Mouse (Mus musculus): ENCODE results near the gene Pacsin1. TPM values are rescaled to one million over a fixed set of nuclear protein-coding genes. Genes with fewer than 3 reads are reported as not detected.
A peak's percentile ranks its signal among the peaks of the same experiment; 100 is the strongest.

Gene Pacsin1
- polyA plus RNA-seq, 2 experiments, result 2.4 to 4.5 TPM

- no peak for TF ChIP-seq POLR2A (IDR thresholded peaks at IDR 0.05; ENCODE audit: borderline replicate concordance, extremely low read depth, insufficient read depth, insufficient read length)
- ATAC-seq (ENCODE audit: low FRiP score, low read depth) (no peak), DNase-seq (ENCODE audit: low spot score) (no peak)
- 41% methylated on average over 10 of the region's 10 CpGs for WGBS
- Histone ChIP-seq H3K4me2 (replicated peaks; ENCODE audit: low read depth, low read length, severe bottlenecking) (no peak overlapping the region), H3K4me1 (ENCODE audit: control insufficient read depth, insufficient read depth, low read length) (peaks cover 14% of the 10 kb centered on the region), H3K36me3 (ENCODE audit: control insufficient read depth, insufficient read depth, low read length) (no peaks in the 10 kb centered on the region), H3K27me3 (ENCODE audit: control insufficient read depth, insufficient read depth, low read length) (no peaks in the 10 kb centered on the region), H3K27ac (replicated peaks; ENCODE audit: low read depth, low read length) (no peak overlapping the region), H3K9ac (ENCODE audit: low read depth, low read length, severe bottlenecking) (no peak overlapping the region), H3K9me3 (ENCODE audit: control insufficient read depth, low read length) (no peaks in the 10 kb centered on the region), H3K4me3 (replicated peaks; ENCODE audit: low read length) (no peak overlapping the region)
These were observed 50.4 kb downstream of the Pacsin1 start for GRCm38 (mm10) chr17:27705661-27706060.

DNA sequence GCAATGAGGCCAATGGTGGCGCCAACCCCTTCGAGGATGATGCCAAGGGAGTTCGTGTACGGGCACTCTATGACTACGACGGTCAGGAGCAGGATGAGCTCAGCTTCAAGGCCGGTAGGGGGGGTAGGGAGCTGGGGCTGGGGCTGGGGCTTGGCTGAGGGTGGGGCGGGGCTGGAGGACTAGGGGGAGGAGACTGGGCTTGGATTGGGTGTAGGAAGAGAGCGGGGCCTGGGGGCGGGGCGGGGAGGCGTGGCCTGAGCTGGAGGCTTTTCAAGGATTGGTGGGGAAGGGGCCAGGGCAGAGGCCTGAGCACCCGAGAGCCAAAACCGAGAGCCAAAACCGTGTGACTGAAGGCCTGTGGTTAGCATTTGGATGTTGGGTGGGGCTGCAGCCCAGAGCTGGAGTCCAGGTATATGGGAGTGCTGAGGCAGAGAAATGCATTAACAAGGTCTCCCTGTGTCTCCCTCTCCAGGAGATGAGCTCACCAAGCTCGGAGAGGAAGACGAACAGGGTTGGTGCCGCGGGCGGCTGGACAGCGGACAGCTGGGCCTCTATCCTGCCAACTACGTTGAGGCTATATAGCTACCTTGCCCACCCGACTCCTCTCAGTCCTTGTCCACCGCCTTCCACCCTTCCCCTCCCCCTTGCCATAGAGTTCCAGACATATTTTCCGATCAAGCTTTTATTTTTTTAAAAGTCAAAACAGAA, 52.8 kb downstream of the Pacsin1 start:
- H3K27ac ChIP-seq (replicated peaks; ENCODE audit: low read depth, low read length), result no peak overlapping the region
- 3% methylated on average over 23 of the region's 25 CpGs for WGBS
- peak overlapping the region; percentile 54 for H3K4me2 ChIP-seq (replicated peaks; ENCODE audit: low read depth, low read length, severe bottlenecking)
- H3K9ac ChIP-seq (ENCODE audit: low read depth, low read length, severe bottlenecking), result peak overlapping the region; percentile 34; the same call in 1 of the 2 replicates
- no peak for TF ChIP-seq POLR2A (IDR thresholded peaks at IDR 0.05; ENCODE audit: borderline replicate concordance, extremely low read depth, insufficient read depth, insufficient read length)
- H3K4me1 ChIP-seq (ENCODE audit: control insufficient read depth, insufficient read depth, low read length), result peaks cover 9% of the 10 kb centered on the region
- H3K36me3 ChIP-seq (ENCODE audit: control insufficient read depth, insufficient read depth, low read length), result no peaks in the 10 kb centered on the region
- ATAC-seq (ENCODE audit: low FRiP score, low read depth) (peak; percentile 92), DNase-seq (ENCODE audit: low spot score) (peak; percentile 86)
- peak overlapping the region; percentile 31 for H3K4me3 ChIP-seq (replicated peaks; ENCODE audit: low read length)
- H3K9me3 ChIP-seq (ENCODE audit: control insufficient read depth, low read length), result no peaks in the 10 kb centered on the region
- no peaks in the 10 kb centered on the region for H3K27me3 ChIP-seq (ENCODE audit: control insufficient read depth, insufficient read depth, low read length)

DNA sequence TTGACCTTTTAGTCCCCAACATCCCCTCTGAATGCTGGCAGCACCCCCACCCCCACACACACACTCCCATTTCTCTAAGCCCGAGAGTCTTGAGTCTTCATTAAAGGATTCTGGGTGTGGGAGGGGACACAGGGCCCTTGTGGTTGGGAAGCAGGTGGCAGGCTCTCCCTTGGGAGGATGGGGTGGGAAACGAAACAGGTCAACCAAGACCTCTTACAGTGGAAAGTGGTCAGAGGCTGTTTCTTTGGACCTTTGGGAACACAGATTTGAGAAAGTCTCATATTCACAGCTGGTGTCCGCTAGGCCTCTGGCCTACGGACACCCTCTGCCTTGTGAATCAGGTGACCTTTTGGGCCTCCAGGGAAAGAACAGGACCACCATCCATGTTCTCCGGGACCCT, 54.3 kb downstream of the Pacsin1 start:
- TF ChIP-seq POLR2A (IDR thresholded peaks at IDR 0.05; ENCODE audit: borderline replicate concordance, extremely low read depth, insufficient read depth, insufficient read length), result no peak
- ATAC-seq (ENCODE audit: low FRiP score, low read depth), result no peak
- no peaks in the 10 kb centered on the region for H3K9me3 ChIP-seq (ENCODE audit: control insufficient read depth, low read length)

GRCm38 (mm10) chr17:27712832-27713231, 57.5 kb downstream of the Pacsin1 start:
- no peak overlapping the region for H3K9ac ChIP-seq (ENCODE audit: low read depth, low read length, severe bottlenecking)
- no peak for TF ChIP-seq POLR2A (IDR thresholded peaks at IDR 0.05; ENCODE audit: borderline replicate concordance, extremely low read depth, insufficient read depth, insufficient read length)
- no peaks in the 10 kb centered on the region for H3K27me3 ChIP-seq (ENCODE audit: control insufficient read depth, insufficient read depth, low read length)
- H3K9me3 ChIP-seq (ENCODE audit: control insufficient read depth, low read length), result no peaks in the 10 kb centered on the region
- no peak overlapping the region for H3K27ac ChIP-seq (replicated peaks; ENCODE audit: low read depth, low read length)
- no peaks in the 10 kb centered on the region for H3K36me3 ChIP-seq (ENCODE audit: control insufficient read depth, insufficient read depth, low read length)
- H3K4me1 ChIP-seq (ENCODE audit: control insufficient read depth, insufficient read depth, low read length), result peaks cover 9% of the 10 kb centered on the region
- H3K4me3 ChIP-seq (replicated peaks; ENCODE audit: low read length), result no peak overlapping the region
- no peak overlapping the region for H3K4me2 ChIP-seq (replicated peaks; ENCODE audit: low read depth, low read length, severe bottlenecking)
- DNase-seq (ENCODE audit: low spot score) (no peak), ATAC-seq (ENCODE audit: low FRiP score, low read depth) (no peak)
- WGBS, result 28% methylated on average over 1 of the region's 1 CpGs

More for the DNA sequence above, 54.3 kb downstream of the Pacsin1 start:
- H3K27me3 ChIP-seq (ENCODE audit: control insufficient read depth, insufficient read depth, low read length), result no peaks in the 10 kb centered on the region
- H3K4me2 ChIP-seq (replicated peaks; ENCODE audit: low read depth, low read length, severe bottlenecking), result no peak overlapping the region
- no peak for DNase-seq (ENCODE audit: low spot score)
- peaks cover 9% of the 10 kb centered on the region for H3K4me1 ChIP-seq (ENCODE audit: control insufficient read depth, insufficient read depth, low read length)
- H3K4me3 ChIP-seq (replicated peaks; ENCODE audit: low read length), result no peak overlapping the region
- H3K36me3 ChIP-seq (ENCODE audit: control insufficient read depth, insufficient read depth, low read length), result no peaks in the 10 kb centered on the region
- 73% methylated on average over 5 of the region's 5 CpGs for WGBS
- H3K9ac ChIP-seq (ENCODE audit: low read depth, low read length, severe bottlenecking), result no peak overlapping the region
- no peak overlapping the region for H3K27ac ChIP-seq (replicated peaks; ENCODE audit: low read depth, low read length)

- no peak for TF ChIP-seq POLR2A (IDR thresholded peaks at IDR 0.05; ENCODE audit: borderline replicate concordance, extremely low read depth, insufficient read depth, insufficient read length)
- peak overlapping the region; percentile 25; the same call in 1 of the 2 replicates for H3K9ac ChIP-seq (ENCODE audit: low read depth, low read length, severe bottlenecking)
- WGBS, result 8% methylated on average over 14 of the region's 16 CpGs
- ATAC-seq (ENCODE audit: low FRiP score, low read depth), result no peak
- H3K4me1 ChIP-seq (ENCODE audit: control insufficient read depth, insufficient read depth, low read length), result no peaks in the 10 kb centered on the region
- H3K27me3 ChIP-seq (ENCODE audit: control insufficient read depth, insufficient read depth, low read length), result no peaks in the 10 kb centered on the region
- no peak overlapping the region for H3K27ac ChIP-seq (replicated peaks; ENCODE audit: low read depth, low read length)
- no peaks in the 10 kb centered on the region for H3K36me3 ChIP-seq (ENCODE audit: control insufficient read depth, insufficient read depth, low read length)
- H3K4me3 ChIP-seq (replicated peaks; ENCODE audit: low read length), result peak overlapping the region; percentile 21; the same call in 1 of the 2 replicates
- no peak for DNase-seq (ENCODE audit: low spot score)
- H3K4me2 ChIP-seq (replicated peaks; ENCODE audit: low read depth, low read length, severe bottlenecking), result peak overlapping the region; percentile 44
- no peaks in the 10 kb centered on the region for H3K9me3 ChIP-seq (ENCODE audit: control insufficient read depth, low read length)
These were observed 61.5 kb downstream of the Pacsin1 start for GRCm38 (mm10) chr17:27716804-27717203.
